Mouse (Mus musculus) MEL (cell line): ENCODE data around the gene Atl3. TPM values are rescaled to one million over a fixed set of nuclear protein-coding genes. Genes with fewer than 3 reads are reported as not detected.

ENCODE experiments used
- DNase-seq: peaks from one replicate; pipeline ENCODE4 v3.0.0; 2011; ENCODE audit warnings: low read depth, low spot score
- H3K27ac ChIP-seq: 2 replicates; pipeline ENCODE4 v1.5.1; 2012; ENCODE audit warnings: low read depth, mild to moderate bottlenecking, control low read depth, low read length, moderate library complexity; ENCODE audit not compliant: control insufficient read depth
- H3K27me3 ChIP-seq, 2 experiments: fragments of 150-350 bp in 1 of 2; sonication (generic) in 1 of 2; 2 replicates each; pipeline ENCODE4 v1.6.1; 2012; ENCODE audit warnings: low read length in 2 of 2, mild to moderate bottlenecking in 2 of 2, improper control_type of control experiment in 1 of 2, moderate library complexity in 1 of 2; ENCODE audit not compliant: insufficient read depth in 2 of 2, control insufficient read depth in 1 of 2
- H3K36me3 ChIP-seq, 2 experiments: 2 replicates each; pipeline ENCODE4 v1.6.1; 2012 to 2014; ENCODE audit warnings: low read length in 2 of 2, improper control_type of control experiment in 1 of 2, inconsistent platforms in 1 of 2, mild to moderate bottlenecking in 1 of 2; ENCODE audit not compliant: insufficient read depth in 2 of 2, control insufficient read depth in 1 of 2
- H3K4me1 ChIP-seq, 2 experiments: fragments of 150-350 bp in 1 of 2; sonication (generic) in 1 of 2; 2 replicates each; pipeline ENCODE4 v1.6.1; 2012; ENCODE audit warnings: low read length in 2 of 2, improper control_type of control experiment in 1 of 2, mild to moderate bottlenecking in 1 of 2; ENCODE audit not compliant: insufficient read depth in 2 of 2, control insufficient read depth in 1 of 2
- H3K4me3 ChIP-seq, 2 experiments: fragments of 150-350 bp in 1 of 2; sonication (generic) in 1 of 2; 2 replicates each; pipeline ENCODE4 v1.5.1; 2012; ENCODE audit warnings: low read depth in 2 of 2, low read length in 2 of 2, mild to moderate bottlenecking in 2 of 2, moderate library complexity in 2 of 2, control low read depth in 1 of 2, improper control_type of control experiment in 1 of 2; ENCODE audit not compliant: control insufficient read depth in 1 of 2, insufficient read depth in 1 of 2
- H3K79me2 ChIP-seq: 2 replicates; pipeline ENCODE4 v1.6.1; 2012; ENCODE audit warnings: mild to moderate bottlenecking, low read length, moderate library complexity; ENCODE audit not compliant: control insufficient read depth, poor library complexity, insufficient read depth
- H3K9ac ChIP-seq: 2 replicates; pipeline ENCODE4 v1.6.1; 2012; ENCODE audit warnings: low read depth, mild to moderate bottlenecking, control low read depth, low read length, moderate library complexity; ENCODE audit not compliant: control insufficient read depth, poor library complexity, severe bottlenecking
- H3K9me3 ChIP-seq: fragments of 150-350 bp; sonication (generic); replicated peaks from 2 replicates; pipeline ENCODE4 v1.6.1; 2012; ENCODE audit warnings: mild to moderate bottlenecking, low read length, improper control_type of control experiment, moderate library complexity; ENCODE audit not compliant: insufficient read depth
- ETS1 ChIP-seq: IDR thresholded peaks from 2 replicates; pipeline ENCODE4 v1.6.1; 2012; ENCODE audit warnings: low read depth, mild to moderate bottlenecking, inconsistent platforms, low read length, improper control_type of control experiment, moderate library complexity
- GABPA ChIP-seq: IDR thresholded peaks from 2 replicates; pipeline ENCODE4 v1.6.1; 2012; ENCODE audit warnings: low read depth, mild to moderate bottlenecking, inconsistent platforms, low read length, improper control_type of control experiment, moderate library complexity
- GATA1 ChIP-seq: IDR thresholded peaks from 2 replicates; pipeline ENCODE4 v1.6.1; 2011; ENCODE audit warnings: low read depth, low read length, improper control_type of control experiment
- MAFK ChIP-seq: IDR thresholded peaks from 2 replicates; pipeline ENCODE4 v1.6.1; 2011; ENCODE audit warnings: low read depth, mild to moderate bottlenecking, low read length, improper control_type of control experiment, borderline replicate concordance
- MAX ChIP-seq: IDR thresholded peaks from 2 replicates; pipeline ENCODE4 v1.6.1; 2011; ENCODE audit warnings: low read length, improper control_type of control experiment
- SIN3A ChIP-seq: IDR thresholded peaks from 2 replicates; pipeline ENCODE4 v1.6.1; 2012; ENCODE audit warnings: low read length, improper control_type of control experiment, inconsistent platforms
- TBP ChIP-seq: IDR thresholded peaks from 2 replicates; pipeline ENCODE4 v1.8.0; 2011; ENCODE audit warnings: low read depth, low read length, improper control_type of control experiment
- USF1 ChIP-seq: IDR thresholded peaks from 2 replicates; pipeline ENCODE4 v1.6.1; 2014; ENCODE audit warnings: low read depth, mild to moderate bottlenecking, inconsistent platforms, low read length, improper control_type of control experiment, moderate library complexity
- ZKSCAN1 ChIP-seq: IDR thresholded peaks from 2 replicates; pipeline ENCODE4 v1.6.1; 2012; ENCODE audit warnings: low read depth, mild to moderate bottlenecking, inconsistent platforms, low read length, improper control_type of control experiment, moderate library complexity
- polyA plus RNA-seq, 2 experiments: library from polyadenylated mRNA; stranded (reverse) in 1 of 2; unstranded in 1 of 2; fragments of >175 nt in 1 of 2; fragments of >200 nt in 1 of 2; gene quantifications; 2 replicates each; pipeline versions ENCODE4 v1.2.1 to v1.2.4; 2012; ENCODE audit warnings: low replicate concordance in 2 of 2, low read depth in 1 of 2; ENCODE audit not compliant: insufficient read length in 2 of 2, insufficient read depth in 1 of 2, missing spikeins in 1 of 2
- total RNA-seq: library from RNA; depleted of rRNA; stranded (reverse); fragments of 300-350 nt; gene quantifications from 2 replicates; pipeline ENCODE4 v1.2.3, GENCODE M21; 2012

Atl3 gene
- total and polyA plus RNA-seq, 3 experiments: 15.3 to 16.4 TPM; not detected in 1

- H3K4me3 ChIP-seq: no peak overlapping the region
- no peaks in the 10 kb centered on the region for H3K4me1 ChIP-seq
- H3K27ac ChIP-seq: no peak overlapping the region
- H3K36me3 ChIP-seq: peaks cover 0 to 17% of the 10 kb centered on the region in 2 experiments; a peak in 2 of 4 replicates
- H3K27me3 ChIP-seq: no peaks in the 10 kb centered on the region
- peaks cover 11% of the 10 kb centered on the region for H3K79me2 ChIP-seq
- no peaks in the 10 kb centered on the region for H3K9me3 ChIP-seq
- DNase-seq: no peak
- no peak for TF ChIP-seq ETS1
- no peak overlapping the region for H3K9ac ChIP-seq
Measured at GRCm38 (mm10) chr19:7459370-7459769, 34.5 kb upstream of the Atl3 start.

GRCm38 (mm10) chr19:7467915-7468314 lies 25.9 kb upstream of the Atl3 start:
- H3K36me3 ChIP-seq: peaks cover 9 to 12% of the 10 kb centered on the region in 2 experiments
- no peak overlapping the region for H3K4me3 ChIP-seq
- TF ChIP-seq MAX: no peak
- no peak for TF ChIP-seq ZKSCAN1
- no peak for TF ChIP-seq TBP
- no peaks in the 10 kb centered on the region for H3K9me3 ChIP-seq
- H3K27ac ChIP-seq: no peak overlapping the region
- H3K79me2 ChIP-seq: peaks cover 4% of the 10 kb centered on the region
- no peak overlapping the region for H3K9ac ChIP-seq
- no peaks in the 10 kb centered on the region for H3K27me3 ChIP-seq
- H3K4me1 ChIP-seq: peaks cover 0 to 15% of the 10 kb centered on the region in 2 experiments; a peak in 1 of 4 replicates
- DNase-seq: peak; percentile 45

- TF ChIP-seq GABPA (no peak), ETS1 (peak; percentile 61; the same call in 1 of the 2 replicates), MAFK (no peak), GATA1 (no peak), SIN3A (0 out of 2 replicates have a peak, but pooled peaks have one; percentile 16), USF1 (no peak)
- Histone ChIP-seq H3K79me2 (peaks cover 4% of the 10 kb centered on the region), H3K36me3 (peaks cover 12 to 24% of the 10 kb centered on the region in 2 experiments), H3K4me1 (peaks cover 0 to 15% of the 10 kb centered on the region in 2 experiments; a peak in 1 of 4 replicates), H3K9me3 (no peaks in the 10 kb centered on the region), H3K27me3 (no peaks in the 10 kb centered on the region), H3K4me3 (no peak overlapping the region), H3K27ac (no peak overlapping the region), H3K9ac (no peak overlapping the region)
- no peak for DNase-seq
Measured at GRCm38 (mm10) chr19:7470643-7471042, 23.2 kb upstream of the Atl3 start.
